Mouse (Mus musculus) lung, postnatal 0 days (tissue): ENCODE results near the gene Lrrc20. TPM values are rescaled to one million over a fixed set of nuclear protein-coding genes. Genes with fewer than 3 reads are reported as not detected.

Experiments
- ATAC-seq: fragments of 200-750 bp; cut with Nextera tagmentation; 2 replicates; pipeline ENCODE4 v1.8.0; 2017; ENCODE audit warnings: moderate library complexity
- DNase-seq: peaks from one replicate; pipeline ENCODE4 v3.0.0-alpha.2; 2016; ENCODE audit warnings: low spot score
- H3K27ac ChIP-seq: fragments of 300-500 bp; sonication (generic); 2 replicates; pipeline ENCODE4 v1.5.1; 2014; ENCODE audit warnings: antibody characterized with exemption, mild to moderate bottlenecking, low read length, mixed read lengths
- H3K27me3 ChIP-seq: fragments of 300-500 bp; sonication (generic); replicated peaks from 2 replicates; pipeline ENCODE4 v1.6.1; 2014; ENCODE audit warnings: low read length, mixed read lengths; ENCODE audit not compliant: insufficient read depth
- H3K36me3 ChIP-seq: fragments of 300-500 bp; sonication (generic); 2 replicates; pipeline ENCODE4 v1.6.1; 2014; ENCODE audit warnings: low read length, mixed read lengths; ENCODE audit not compliant: insufficient read depth
- H3K4me1 ChIP-seq: fragments of 300-500 bp; sonication (generic); 2 replicates; pipeline ENCODE4 v1.6.1; 2014; ENCODE audit warnings: antibody characterized with exemption, low read depth, low read length, mixed read lengths; ENCODE audit not compliant: insufficient read depth
- H3K4me2 ChIP-seq: fragments of 300-500 bp; sonication (generic); replicated peaks from 2 replicates; pipeline ENCODE4 v1.6.1; 2014; ENCODE audit warnings: low read depth, mild to moderate bottlenecking, low read length, moderate library complexity, mixed read lengths
- H3K4me3 ChIP-seq: fragments of 300-500 bp; sonication (generic); 2 replicates; pipeline ENCODE4 v1.5.1; 2014; ENCODE audit warnings: low read depth, low read length
- H3K9ac ChIP-seq: fragments of 300-500 bp; sonication (generic); replicated peaks from 2 replicates; pipeline ENCODE4 v1.6.1; 2014; ENCODE audit warnings: low read depth, mild to moderate bottlenecking
- H3K9me3 ChIP-seq: fragments of 300-500 bp; sonication (generic); 2 replicates; pipeline ENCODE4 v1.6.1; 2016; ENCODE audit warnings: low read length, mixed read lengths
- CTCF ChIP-seq: IDR thresholded peaks from 2 replicates; pipeline ENCODE4 v1.5.1; 2016; ENCODE audit warnings: antibody characterized with exemption, mild to moderate bottlenecking
- EP300 ChIP-seq: IDR thresholded peaks from 2 replicates; pipeline ENCODE4 v1.6.1; 2016; ENCODE audit warnings: antibody characterized with exemption, mild to moderate bottlenecking, control low read depth
- WGBS: fragments of 180-500 bp; shearing (Covaris S2); extraction: QIAGEN DNeasy Blood & Tissue Kit; methylation state at CpG from one replicate; pipeline ENCODE4 v1.1.7; 2014; 5-methylcytosine and 5-hydroxymethylcytosine counted together
- polyA plus RNA-seq: library from polyadenylated mRNA; unstranded; fragments of >200 nt; fragmentation: Nextera tagmentation; extraction: Ambion mirVana; gene quantifications from 2 replicates; pipeline ENCODE4 v1.2.1, GENCODE M21; 2015

The Lrrc20 gene
- polyA plus RNA-seq, 1 experiment from 2014 or later, result 5.8 TPM

DNA sequence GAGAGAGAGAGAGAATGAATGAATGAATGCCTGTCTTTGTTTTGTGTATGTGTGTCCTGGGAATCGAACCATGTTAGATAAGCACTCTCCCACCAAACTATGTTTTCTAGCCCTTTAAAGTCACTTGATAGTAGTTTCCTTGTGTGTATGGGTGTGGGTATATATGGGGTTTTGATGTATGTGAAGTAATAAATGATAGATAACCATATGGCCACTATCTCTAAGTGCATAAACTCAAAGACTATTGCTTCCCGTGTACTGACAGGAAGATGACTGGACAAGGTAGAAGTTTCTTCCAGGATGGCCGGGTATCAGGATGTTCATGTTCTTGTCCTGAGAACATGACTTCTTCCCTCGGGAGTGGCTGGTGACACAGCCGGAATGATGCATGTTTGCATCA lies 41.3 kb downstream of the Lrrc20 start:
- DNase-seq, result no peak
- no peaks in the 10 kb centered on the region for H3K9me3 ChIP-seq
- H3K27me3 ChIP-seq, result no peaks in the 10 kb centered on the region
- WGBS, result 64% methylated on average over 5 of the region's 5 CpGs
- no peak overlapping the region for H3K9ac ChIP-seq
- no peak for ATAC-seq
- H3K36me3 ChIP-seq, result no peaks in the 10 kb centered on the region
- TF ChIP-seq CTCF, result no peak
- TF ChIP-seq EP300, result no peak
- H3K4me3 ChIP-seq, result no peak overlapping the region
- H3K4me2 ChIP-seq, result no peak overlapping the region
- peaks cover 2% of the 10 kb centered on the region; the same call in 1 of the 2 replicates for H3K4me1 ChIP-seq
- H3K27ac ChIP-seq, result no peak overlapping the region

GRCm38 (mm10) chr10:61517296-61518071 lies 41.9 kb downstream of the Lrrc20 start:
- Histone ChIP-seq H3K27ac (no peak overlapping the region), H3K36me3 (no peaks in the 10 kb centered on the region), H3K4me1 (peaks cover 2% of the 10 kb centered on the region; the same call in 1 of the 2 replicates), H3K4me2 (no peak overlapping the region), H3K4me3 (no peak overlapping the region), H3K9me3 (no peaks in the 10 kb centered on the region), H3K27me3 (no peaks in the 10 kb centered on the region), H3K9ac (no peak overlapping the region)
- TF ChIP-seq CTCF (no peak), EP300 (no peak)
- 32% methylated on average over 12 of the region's 12 CpGs for WGBS
- DNase-seq (peak; percentile 23), ATAC-seq (peak; percentile 32; the same call in 1 of the 2 replicates)

DNA sequence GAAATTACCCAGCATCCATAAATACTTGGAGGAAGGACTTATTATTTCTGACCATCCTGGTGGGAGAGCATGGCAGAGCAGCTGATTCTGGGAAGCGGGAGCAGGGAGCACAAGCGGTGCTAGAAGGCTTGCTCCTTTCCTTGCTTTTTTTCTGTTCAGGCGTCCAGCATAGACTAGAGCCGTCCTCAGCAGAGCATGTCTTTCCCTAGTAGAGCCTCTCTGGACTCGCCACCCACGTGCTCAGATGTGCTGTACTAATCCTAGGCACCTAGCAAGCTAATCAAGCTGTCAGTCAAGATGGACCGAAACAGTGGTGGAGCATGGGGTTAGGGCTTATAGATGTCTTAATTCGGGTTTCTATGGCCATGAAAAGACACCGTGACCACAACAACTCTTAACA lies 42.7 kb downstream of the Lrrc20 start:
- no peak for DNase-seq
- Histone ChIP-seq H3K4me1 (peaks cover 2% of the 10 kb centered on the region; the same call in 1 of the 2 replicates), H3K27ac (no peak overlapping the region), H3K4me3 (no peak overlapping the region), H3K4me2 (no peak overlapping the region), H3K36me3 (no peaks in the 10 kb centered on the region), H3K27me3 (no peaks in the 10 kb centered on the region), H3K9me3 (no peaks in the 10 kb centered on the region), H3K9ac (no peak overlapping the region)
- no peak for TF ChIP-seq CTCF
- no peak for TF ChIP-seq EP300
- 91% methylated on average over 9 of the region's 9 CpGs for WGBS
- ATAC-seq, result no peak

DNA sequence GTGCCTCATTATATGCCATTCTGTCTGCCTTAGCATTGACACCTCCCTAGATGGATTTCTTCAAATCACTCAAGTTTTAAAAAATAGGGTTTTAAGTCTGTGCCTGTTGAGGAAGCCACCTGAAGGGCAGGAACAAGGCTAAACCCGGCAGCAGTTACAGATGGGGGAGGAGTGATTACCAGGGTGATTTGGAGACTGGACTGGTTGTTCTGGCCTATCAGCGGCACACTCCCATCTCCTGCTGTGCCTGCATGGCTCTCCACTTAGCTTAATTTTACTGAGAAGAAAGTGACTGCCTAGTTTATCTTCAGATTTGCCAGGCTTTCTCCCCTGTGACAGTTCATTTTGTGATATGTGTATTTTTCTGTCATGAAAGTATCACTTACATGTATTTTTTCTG lies 43.9 kb downstream of the Lrrc20 start:
- TF ChIP-seq CTCF, result no peak
- no peak for TF ChIP-seq EP300

DNA sequence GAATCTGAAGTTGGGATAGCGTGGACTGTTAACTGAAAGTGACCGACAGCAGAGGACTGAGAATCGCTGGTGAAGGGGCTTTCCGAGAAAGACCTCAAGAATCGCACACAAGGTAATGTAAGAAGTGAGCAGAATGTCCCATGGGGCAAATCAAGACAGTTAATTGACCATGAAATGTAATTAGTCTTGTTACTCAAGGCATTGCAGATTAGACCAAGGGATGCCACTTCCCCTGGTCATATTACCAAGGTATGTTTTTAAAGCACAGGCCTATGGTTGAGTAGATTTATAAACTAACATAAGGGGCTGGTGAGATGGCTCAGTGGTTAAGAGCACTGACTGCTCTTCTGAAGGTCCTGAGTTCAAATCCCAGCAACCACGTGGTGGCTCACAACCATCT lies 45.1 kb downstream of the Lrrc20 start:
- H3K36me3 ChIP-seq, result no peaks in the 10 kb centered on the region
- H3K4me2 ChIP-seq, result no peak overlapping the region
- DNase-seq (no peak), ATAC-seq (no peak)
- H3K4me3 ChIP-seq, result no peak overlapping the region
- no peak overlapping the region for H3K27ac ChIP-seq
- no peak overlapping the region for H3K9ac ChIP-seq
- TF ChIP-seq CTCF, result no peak
- TF ChIP-seq EP300, result no peak
- peaks cover 2% of the 10 kb centered on the region; the same call in 1 of the 2 replicates for H3K4me1 ChIP-seq
- 84% methylated on average over 6 of the region's 6 CpGs for WGBS
- H3K9me3 ChIP-seq, result no peaks in the 10 kb centered on the region
- no peaks in the 10 kb centered on the region for H3K27me3 ChIP-seq

More for the DNA sequence above, 43.9 kb downstream of the Lrrc20 start:
- Histone ChIP-seq H3K9me3 (no peaks in the 10 kb centered on the region), H3K4me2 (no peak overlapping the region), H3K9ac (no peak overlapping the region), H3K27ac (no peak overlapping the region), H3K27me3 (no peaks in the 10 kb centered on the region), H3K4me3 (no peak overlapping the region), H3K4me1 (peaks cover 2% of the 10 kb centered on the region; the same call in 1 of the 2 replicates), H3K36me3 (no peaks in the 10 kb centered on the region)
- 62% methylated on average over 2 of the region's 2 CpGs for WGBS
- DNase-seq, result no peak
- no peak for ATAC-seq

DNA sequence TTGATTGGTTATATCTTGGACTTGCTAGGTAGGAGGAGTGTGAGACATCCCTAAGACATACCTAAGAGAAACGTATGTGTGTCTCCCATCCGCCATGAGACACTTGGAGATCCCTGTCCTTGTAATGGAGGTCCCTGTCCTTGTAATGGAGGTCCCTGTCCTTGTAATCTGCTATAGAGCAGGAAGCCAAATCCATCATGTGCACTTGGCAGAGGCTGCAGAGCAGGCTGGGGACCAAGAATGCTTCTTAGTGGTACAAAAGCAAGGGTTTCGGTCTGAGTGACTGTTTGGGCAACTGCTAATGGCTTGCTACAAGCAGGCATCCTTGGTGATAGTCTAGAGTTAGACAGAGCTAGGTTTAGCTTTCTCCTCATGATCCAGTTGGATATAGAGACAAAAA lies 55.3 kb downstream of the Lrrc20 start:
- ATAC-seq, result no peak
- H3K27me3 ChIP-seq, result no peaks in the 10 kb centered on the region
- H3K4me3 ChIP-seq, result no peak overlapping the region
- no peaks in the 10 kb centered on the region for H3K36me3 ChIP-seq
- peaks cover 9% of the 10 kb centered on the region; the same call in 1 of the 2 replicates for H3K4me1 ChIP-seq
- TF ChIP-seq EP300, result no peak
- TF ChIP-seq CTCF, result no peak
- 92% methylated on average over 3 of the region's 3 CpGs for WGBS
- H3K4me2 ChIP-seq, result no peak overlapping the region
- H3K9ac ChIP-seq, result no peak overlapping the region
- no peak for DNase-seq
- no peak overlapping the region for H3K27ac ChIP-seq
- H3K9me3 ChIP-seq, result no peaks in the 10 kb centered on the region
